Mouse (Mus musculus) fat pad, adult 2 months (tissue): ENCODE results near the gene Zmiz1.

Experiments used
- DNase-seq: peaks from one replicate; pipeline ENCODE4 v3.0.0-alpha.2; 2011; ENCODE audit warnings: low read depth, low spot score; ENCODE audit errors: extremely low read depth

Zmiz1 gene

DNA sequence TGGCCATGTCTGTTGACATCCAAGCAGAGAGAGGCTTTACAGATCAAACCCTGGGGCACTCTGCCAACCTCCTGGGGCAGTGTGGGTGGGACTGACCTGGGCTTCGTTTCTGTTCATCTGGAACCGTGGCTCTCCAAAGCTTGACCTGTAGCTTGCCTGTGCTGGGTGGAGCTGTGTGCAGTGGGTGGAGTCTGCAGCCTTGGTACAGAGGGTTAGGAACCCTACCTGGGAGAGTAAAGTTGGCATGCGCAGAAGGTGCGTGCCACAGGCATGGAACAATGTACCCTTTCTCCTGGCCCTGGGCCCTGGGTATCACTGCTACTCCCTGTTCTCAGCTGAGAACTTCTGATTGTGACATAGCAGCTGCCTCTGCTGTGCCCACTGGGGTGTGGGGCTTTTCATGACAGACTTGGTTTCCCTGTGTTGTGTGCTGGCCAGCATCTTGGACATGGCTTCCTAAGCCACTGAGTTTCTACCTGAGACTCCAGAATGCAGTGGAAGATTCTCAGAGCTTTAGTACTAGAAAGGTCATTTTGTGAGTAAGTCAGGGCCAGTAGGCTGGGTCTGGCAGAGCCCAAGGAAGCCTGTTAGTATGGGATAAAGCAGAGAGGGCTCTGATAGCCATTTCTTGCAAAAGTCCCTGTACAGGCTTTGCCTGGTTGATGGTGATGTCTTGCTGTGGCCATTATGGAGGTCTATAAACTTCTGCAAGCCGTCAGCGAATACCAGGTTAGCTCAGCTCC, 30.5 kb downstream of the Zmiz1 start:
- no peak for DNase-seq

DNA sequence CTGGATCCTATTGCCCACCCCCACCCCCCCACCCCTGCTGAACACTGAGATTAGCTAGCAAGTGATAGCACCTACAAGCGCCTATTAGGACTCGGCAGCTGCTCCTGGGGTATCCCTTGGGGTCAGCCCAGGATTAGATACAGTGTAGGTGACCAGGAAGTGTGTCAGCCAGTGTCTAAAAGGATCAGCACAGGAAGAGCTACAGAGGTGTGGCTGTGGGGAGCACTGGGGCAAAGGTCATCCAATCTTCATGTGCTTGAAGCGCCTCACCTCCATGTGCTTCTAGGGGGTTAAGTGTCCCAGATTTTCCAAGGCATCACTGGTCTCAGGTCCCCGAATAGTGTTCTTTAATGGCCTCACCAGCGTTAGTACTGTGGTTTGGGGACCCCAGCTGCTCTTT, 33.0 kb downstream of the Zmiz1 start:
- no peak for DNase-seq

DNA sequence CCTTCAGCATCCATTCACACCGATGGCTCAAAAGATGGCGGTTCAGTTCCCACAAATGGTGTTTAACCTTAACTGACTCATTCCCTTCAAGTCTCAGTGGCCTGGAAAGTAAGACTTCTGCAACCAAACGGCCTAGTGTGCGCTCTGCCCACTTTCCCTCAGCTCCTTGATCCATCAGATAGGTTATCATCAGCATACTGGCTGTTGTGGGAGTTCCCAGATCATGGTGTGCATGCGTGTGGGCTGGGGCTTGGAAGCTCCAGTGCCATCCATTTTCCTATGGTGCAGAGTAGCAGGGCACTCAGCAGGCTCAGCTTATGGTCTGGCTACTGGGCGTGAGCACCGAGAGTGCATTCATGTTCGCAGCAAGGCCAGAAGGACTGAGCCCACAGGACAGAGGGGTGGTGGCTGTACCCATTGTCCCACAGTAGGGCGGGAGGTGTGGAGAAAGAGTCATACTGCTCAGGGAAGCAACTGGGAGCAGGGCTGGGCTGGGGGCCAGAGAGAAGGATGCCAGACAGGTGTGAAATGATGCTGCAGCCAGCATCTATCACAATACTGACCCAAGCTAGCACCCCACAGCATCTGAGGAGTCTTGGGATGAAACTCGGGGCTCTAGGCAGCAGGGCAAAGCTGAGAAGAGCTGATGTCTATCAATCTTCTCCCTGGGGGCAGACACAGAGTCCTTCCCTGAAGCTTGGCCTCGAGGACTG, 33.7 kb downstream of the Zmiz1 start:
- DNase-seq, result no peak

DNA sequence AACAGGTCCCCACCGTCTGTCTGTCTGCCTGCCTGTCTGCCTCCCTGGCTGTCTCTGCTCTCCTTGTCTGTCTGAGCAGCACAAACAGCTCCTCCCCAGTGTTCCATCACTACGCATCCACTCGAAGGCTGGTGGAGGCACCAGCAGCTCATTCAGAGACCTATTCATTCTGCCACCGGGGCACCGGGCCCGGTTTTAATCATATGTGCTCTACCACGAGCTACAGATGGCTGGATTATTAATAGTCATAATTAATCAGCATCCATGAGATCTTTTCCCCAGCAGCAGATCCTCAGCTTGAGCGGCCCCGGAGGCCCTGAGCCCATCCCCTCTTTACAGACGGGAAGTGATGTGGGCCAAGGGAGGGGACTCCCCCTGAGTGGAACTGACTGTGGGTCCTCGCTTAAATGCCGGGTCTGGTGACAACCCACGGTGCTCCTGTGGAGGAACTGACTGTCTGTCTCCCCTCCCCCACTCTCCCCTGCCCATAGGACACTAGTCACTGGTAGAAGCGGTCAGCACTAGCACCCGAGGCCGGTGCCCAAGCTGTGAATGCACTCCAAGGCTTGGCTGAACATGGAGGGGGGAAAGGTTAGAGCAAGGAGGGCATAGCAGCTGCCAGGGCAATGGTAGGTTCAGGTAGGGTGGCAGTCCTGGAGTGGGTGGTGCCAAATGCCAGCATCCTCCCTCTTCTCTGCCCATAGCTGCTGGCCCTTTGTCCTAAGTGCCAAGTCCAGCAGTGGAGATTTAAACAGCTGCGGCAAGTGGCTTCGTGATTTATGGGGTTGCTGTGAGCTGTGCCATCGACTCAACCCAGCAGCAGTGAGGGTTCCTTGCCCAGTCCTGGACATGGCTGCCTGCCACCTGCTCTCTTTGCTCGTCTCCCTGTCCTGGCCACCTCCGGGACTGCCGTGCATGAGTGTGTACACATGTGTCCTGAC, 34.6 kb downstream of the Zmiz1 start:
- DNase-seq, result no peak

- no peak for DNase-seq
Observed at GRCm38 (mm10) chr14:25494778-25495177, 35.8 kb downstream of the Zmiz1 start.

DNA sequence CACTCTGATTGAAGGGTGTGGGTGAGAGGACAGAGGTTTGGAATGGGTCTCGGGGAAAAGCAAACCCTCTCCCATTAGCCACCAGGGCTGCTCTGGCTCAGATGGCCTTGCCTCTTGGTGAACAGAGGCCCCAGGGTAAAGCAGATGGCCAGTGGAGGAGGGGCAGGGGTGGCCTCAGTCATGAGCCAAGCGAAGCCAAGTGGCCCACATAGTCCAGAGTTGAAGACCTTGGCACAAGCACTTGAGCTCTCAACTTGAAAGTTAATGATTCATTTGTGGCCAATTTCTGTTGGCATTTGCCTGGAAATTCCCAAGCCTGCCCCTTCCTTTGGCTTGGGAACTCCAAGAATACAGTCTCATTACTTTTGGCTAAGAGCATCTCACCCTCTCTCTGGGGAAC, 37.1 kb downstream of the Zmiz1 start:
- DNase-seq, result no peak

DNA sequence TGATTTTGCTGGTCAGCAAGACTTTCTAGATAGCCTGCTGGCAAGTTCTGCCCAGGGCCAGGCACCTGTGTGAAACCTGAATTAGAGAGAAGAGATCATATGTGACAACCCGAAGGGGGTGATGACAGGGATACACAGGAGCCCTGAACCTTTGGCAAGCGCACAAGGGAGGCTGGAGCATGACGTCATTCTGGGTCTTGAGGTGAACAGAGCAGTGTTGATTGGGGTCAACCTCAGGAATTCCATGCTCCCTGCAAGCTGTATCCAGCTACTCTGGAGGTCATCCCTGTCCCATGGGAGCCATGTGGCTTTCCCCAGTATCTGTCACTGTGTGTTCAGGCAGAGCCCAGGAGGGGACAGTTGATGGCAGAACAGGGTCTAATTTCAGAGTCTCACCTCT, 38.0 kb downstream of the Zmiz1 start:
- DNase-seq, result no peak

DNA sequence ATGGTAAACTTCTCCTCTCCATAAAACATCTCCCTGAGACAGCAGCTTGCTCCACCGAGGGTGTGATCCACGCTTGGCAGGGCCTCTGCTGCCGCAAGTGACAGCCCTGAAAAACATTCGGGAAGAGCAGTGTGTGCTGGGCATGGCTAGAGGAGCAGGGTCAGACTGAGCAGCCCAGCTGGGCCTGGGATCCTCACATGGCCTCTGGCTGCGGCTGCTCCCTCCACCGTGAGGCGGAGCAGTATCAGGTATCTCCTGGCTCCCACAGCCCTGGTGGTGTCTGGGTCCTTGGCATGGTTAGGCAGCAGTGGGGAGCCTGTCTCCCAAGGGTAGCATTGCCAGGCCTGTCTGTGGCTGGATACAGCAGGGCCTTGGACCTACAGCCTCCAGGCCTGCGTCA, 38.6 kb downstream of the Zmiz1 start:
- no peak for DNase-seq

GRCm38 (mm10) chr14:25498367-25498766, 39.4 kb downstream of the Zmiz1 start:
- no peak for DNase-seq

DNA sequence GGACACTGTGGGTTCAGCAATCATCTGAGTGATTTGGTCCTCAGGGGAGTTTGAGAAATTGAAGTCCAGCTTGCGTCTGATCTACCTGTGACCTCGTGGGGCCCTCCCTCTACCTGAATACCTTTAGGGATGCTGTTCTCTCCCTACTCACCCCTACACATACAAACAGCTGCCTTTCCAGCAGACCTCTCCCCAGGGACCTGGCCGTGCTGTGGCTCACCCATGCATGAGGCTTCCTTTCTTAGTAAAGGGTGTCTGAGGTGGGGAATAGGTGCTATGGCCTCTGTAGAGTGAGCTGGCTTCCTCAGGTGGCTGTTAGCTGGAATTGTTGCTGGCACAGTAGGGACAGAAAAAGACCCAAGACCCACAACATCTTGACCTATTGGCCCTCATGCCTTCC, 40.5 kb downstream of the Zmiz1 start:
- DNase-seq, result no peak

GRCm38 (mm10) chr14:25500511-25501120, 41.6 kb downstream of the Zmiz1 start:
- no peak for DNase-seq

- no peak for DNase-seq
Observed at GRCm38 (mm10) chr14:25501481-25501880, 42.5 kb downstream of the Zmiz1 start.

DNA sequence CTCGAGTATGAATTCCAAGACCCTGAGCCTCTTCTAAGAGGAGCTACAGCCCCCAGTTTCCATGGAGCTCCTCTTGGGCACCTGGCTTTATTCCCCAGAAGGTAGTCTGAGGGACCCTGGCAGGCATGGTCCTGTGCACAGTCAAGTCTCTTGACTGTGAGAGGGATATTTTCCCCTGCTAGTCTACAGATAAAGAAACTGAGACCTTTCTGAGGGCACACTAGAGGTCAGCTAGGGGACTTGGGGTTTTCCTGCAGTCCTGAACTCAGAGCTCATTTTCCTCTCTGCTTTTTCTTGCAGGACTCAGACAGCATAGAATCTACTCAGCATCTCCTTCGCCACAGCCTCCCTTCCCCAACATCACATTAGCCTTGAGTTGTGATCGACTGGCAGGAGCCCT, 43.4 kb downstream of the Zmiz1 start:
- no peak for DNase-seq

- no peak for DNase-seq
Observed at GRCm38 (mm10) chr14:25504241-25504640, 45.3 kb downstream of the Zmiz1 start.

GRCm38 (mm10) chr14:25505201-25505671, 46.3 kb downstream of the Zmiz1 start:
- no peak for DNase-seq

DNA sequence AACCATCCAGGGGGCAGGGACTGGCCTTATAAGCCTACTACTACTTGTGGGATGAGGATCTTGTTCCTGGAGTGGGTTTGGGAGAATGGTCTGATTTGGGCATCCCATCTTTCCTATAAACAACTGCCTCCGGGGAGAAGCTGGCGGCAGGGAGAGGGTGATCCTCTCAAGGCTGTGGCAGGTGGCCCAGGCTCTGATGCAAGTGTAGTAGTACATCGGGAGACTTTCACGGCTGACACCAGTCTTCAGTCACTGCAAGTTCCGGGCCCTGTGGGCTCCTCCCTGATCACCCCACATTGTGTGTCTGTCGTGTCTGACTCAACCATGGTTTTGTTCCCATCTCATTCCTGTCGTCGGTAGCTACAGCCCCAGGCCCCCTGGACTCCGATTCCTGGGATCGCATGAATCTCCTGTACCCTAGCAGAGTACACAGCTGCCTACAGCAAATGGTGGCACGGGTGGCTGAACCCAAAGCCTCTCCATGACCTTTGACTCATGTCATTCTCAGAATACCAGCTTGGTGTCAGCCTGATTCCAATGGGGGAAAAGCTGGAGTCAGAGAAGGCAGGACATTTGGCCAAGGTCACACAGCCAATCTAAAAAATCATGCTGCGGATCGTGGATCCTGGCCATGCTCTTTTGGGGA, 49.2 kb downstream of the Zmiz1 start:
- no peak for DNase-seq

- DNase-seq, result no peak
Observed at GRCm38 (mm10) chr14:25508757-25509139, 49.8 kb downstream of the Zmiz1 start.

- DNase-seq, result no peak
Observed at GRCm38 (mm10) chr14:25509450-25510129, 50.6 kb downstream of the Zmiz1 start.

- DNase-seq, result no peak
Observed at GRCm38 (mm10) chr14:25510362-25510761, 51.4 kb downstream of the Zmiz1 start.

- no peak for DNase-seq
Observed at GRCm38 (mm10) chr14:25510987-25511386, 52.0 kb downstream of the Zmiz1 start.
